Mouse (Mus musculus): Measurements from ENCODE around the gene Acss1.

DNA sequence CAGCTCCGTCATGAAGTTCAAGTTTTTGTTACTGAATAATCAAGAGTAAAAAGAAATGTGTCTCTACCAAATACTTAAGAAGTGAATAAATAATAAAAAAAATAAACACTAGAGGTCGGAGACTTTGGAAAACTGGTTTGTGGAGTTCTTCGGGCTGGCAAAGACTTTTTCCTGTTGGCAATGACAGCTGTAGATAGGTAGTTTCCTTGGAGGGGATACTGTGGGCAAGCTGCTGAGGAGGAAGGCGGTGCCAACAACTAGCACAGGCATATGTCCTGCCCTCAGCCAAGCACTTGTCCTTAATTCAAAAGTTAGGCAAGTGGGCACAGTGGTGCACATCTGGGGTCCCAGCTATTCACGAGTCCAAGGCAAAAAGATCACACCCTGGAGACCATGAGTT lies 656 bp upstream of the Acss1 start:
- TF ChIP-seq CTCF (IDR thresholded peaks at IDR 0.05; ENCODE audit: control insufficient read depth, insufficient read depth, low read length) (no peak), POLR2A (IDR thresholded peaks at IDR 0.05; ENCODE audit: borderline replicate concordance, control insufficient read depth, low read depth, low read length) (no peak)
